Mouse (Mus musculus) cortical plate, adult 2 months (tissue): Measurements from ENCODE around the gene Selp. TPM values are rescaled to one million over a fixed set of nuclear protein-coding genes. Genes with fewer than 3 reads are reported as not detected.

Experiments used
- H3K27ac ChIP-seq: fragments of 200-500 bp; 2 replicates; pipeline ENCODE4 v1.5.1; 2012; ENCODE audit warnings: low read length, control low read depth, inconsistent platforms; ENCODE audit not compliant: insufficient read depth
- H3K4me1 ChIP-seq: fragments of 200-500 bp; 2 replicates; pipeline ENCODE4 v1.6.1; 2011; ENCODE audit warnings: low read length; ENCODE audit not compliant: control insufficient read depth, insufficient read depth
- H3K4me3 ChIP-seq: fragments of 200-500 bp; 2 replicates; pipeline ENCODE4 v1.5.1; 2011; ENCODE audit warnings: mild to moderate bottlenecking, low read length, control low read depth; ENCODE audit not compliant: insufficient read depth
- CTCF ChIP-seq: fragments of 200-500 bp; IDR thresholded peaks from 2 replicates; pipeline ENCODE4 v1.5.1; 2011; ENCODE audit warnings: mild to moderate bottlenecking, control low read depth, low read length; ENCODE audit not compliant: insufficient read depth; ENCODE audit errors: extremely low read depth
- POLR2A ChIP-seq: fragments of 200-500 bp; IDR thresholded peaks from 2 replicates; pipeline ENCODE4 v1.6.1; 2011; ENCODE audit warnings: mild to moderate bottlenecking, low read length, control low read depth; ENCODE audit not compliant: insufficient read depth; ENCODE audit errors: extremely low read depth
- polyA plus RNA-seq: library from polyadenylated mRNA; depleted of rRNA; stranded (reverse); fragments of >200 nt; gene quantifications from 2 replicates; pipeline ENCODE4 v1.2.3, GENCODE M21; 2012; rRNA removed

Gene Selp
- polyA plus RNA-seq = 0.02 TPM in 1 of 2 replicates, not detected in the other

- Histone ChIP-seq H3K4me3 (no peak within 1 kb of the TSS), H3K4me1 (no peaks in the 10 kb centered on the region; the same call in 1 of the 2 replicates), H3K27ac (no peak within 1 kb of the TSS)
- TF ChIP-seq POLR2A (no peak), CTCF (no peak)
These were observed at the start of gene Selp for GRCm38 (mm10) chr1:164114947-164115493. TSS of gene Selp (plus strand) at chr1:164115264.

- no peak overlapping the region for H3K4me3 ChIP-seq
- H3K27ac ChIP-seq = no peak overlapping the region
- no peaks in the 10 kb centered on the region for H3K4me1 ChIP-seq
- TF ChIP-seq POLR2A = no peak
- no peak for TF ChIP-seq CTCF
These were observed 45.8 kb upstream of the Selp start for GRCm38 (mm10) chr1:164069261-164069660.

GRCm38 (mm10) chr1:164070461-164070860 is 44.6 kb upstream of the Selp start:
- H3K4me3 ChIP-seq = no peak overlapping the region
- TF ChIP-seq CTCF (no peak), POLR2A (no peak)
- no peaks in the 10 kb centered on the region for H3K4me1 ChIP-seq
- H3K27ac ChIP-seq = no peak overlapping the region

GRCm38 (mm10) chr1:164071111-164071510 is 44.0 kb upstream of the Selp start:
- TF ChIP-seq CTCF = no peak
- TF ChIP-seq POLR2A = no peak

GRCm38 (mm10) chr1:164072001-164072400 is 43.1 kb upstream of the Selp start:
- Histone ChIP-seq H3K4me3 (no peak overlapping the region), H3K27ac (no peak overlapping the region)
- TF ChIP-seq POLR2A (no peak), CTCF (no peak)

More at GRCm38 (mm10) chr1:164071111-164071510, 44.0 kb upstream of the Selp start:
- Histone ChIP-seq H3K27ac (no peak overlapping the region), H3K4me3 (no peak overlapping the region), H3K4me1 (no peaks in the 10 kb centered on the region)

GRCm38 (mm10) chr1:164073091-164073490 is 42.0 kb upstream of the Selp start:
- Histone ChIP-seq H3K4me1 (no peaks in the 10 kb centered on the region), H3K27ac (no peak overlapping the region), H3K4me3 (no peak overlapping the region)
- no peak for TF ChIP-seq POLR2A
- no peak for TF ChIP-seq CTCF

More at GRCm38 (mm10) chr1:164072001-164072400, 43.1 kb upstream of the Selp start:
- no peaks in the 10 kb centered on the region for H3K4me1 ChIP-seq

- Histone ChIP-seq H3K4me3 (no peak overlapping the region), H3K4me1 (no peaks in the 10 kb centered on the region), H3K27ac (no peak overlapping the region)
- no peak for TF ChIP-seq CTCF
- TF ChIP-seq POLR2A = no peak
These were observed 41.3 kb upstream of the Selp start for GRCm38 (mm10) chr1:164073803-164074202.

GRCm38 (mm10) chr1:164074606-164075140 is 40.4 kb upstream of the Selp start:
- no peak overlapping the region for H3K27ac ChIP-seq
- no peaks in the 10 kb centered on the region for H3K4me1 ChIP-seq
- no peak overlapping the region for H3K4me3 ChIP-seq
- TF ChIP-seq POLR2A (no peak), CTCF (no peak)

- Histone ChIP-seq H3K4me1 (no peaks in the 10 kb centered on the region), H3K4me3 (no peak overlapping the region), H3K27ac (no peak overlapping the region)
- no peak for TF ChIP-seq POLR2A
- no peak for TF ChIP-seq CTCF
These were observed 39.6 kb upstream of the Selp start for GRCm38 (mm10) chr1:164075416-164075815.

- TF ChIP-seq POLR2A (no peak), CTCF (no peak)
These were observed 38.6 kb upstream of the Selp start for GRCm38 (mm10) chr1:164076441-164076840.

GRCm38 (mm10) chr1:164077031-164077430 is 38.0 kb upstream of the Selp start:
- no peak overlapping the region for H3K4me3 ChIP-seq
- TF ChIP-seq CTCF (no peak), POLR2A (no peak)
- no peak overlapping the region for H3K27ac ChIP-seq
- no peaks in the 10 kb centered on the region for H3K4me1 ChIP-seq

More at GRCm38 (mm10) chr1:164076441-164076840, 38.6 kb upstream of the Selp start:
- no peaks in the 10 kb centered on the region for H3K4me1 ChIP-seq
- H3K4me3 ChIP-seq = no peak overlapping the region
- no peak overlapping the region for H3K27ac ChIP-seq
